Mouse (Mus musculus) megakaryocyte, embryonic 14.5 days (primary cell): ENCODE data around the gene Ntm. TPM values are rescaled to one million over a fixed set of nuclear protein-coding genes. Genes with fewer than 3 reads are reported as not detected.

Experiments used
- H3K27me3 ChIP-seq: replicated peaks from 2 replicates; pipeline ENCODE3; 2012; ENCODE audit warnings: inconsistent platforms
- H3K36me3 ChIP-seq: replicated peaks from 2 replicates; pipeline ENCODE3; 2012; ENCODE audit warnings: low read length, inconsistent platforms, mixed read lengths
- H3K4me1 ChIP-seq: 2 replicates; pipeline ENCODE4 v1.6.1; 2012; ENCODE audit warnings: inconsistent platforms
- H3K4me3 ChIP-seq: replicated peaks from 2 replicates; pipeline ENCODE3; 2012; ENCODE audit warnings: moderate library complexity, mild to moderate bottlenecking, inconsistent platforms
- H3K9me3 ChIP-seq: 2 replicates; pipeline ENCODE4 v1.6.1; 2012; ENCODE audit warnings: inconsistent platforms
- FLI1 ChIP-seq: IDR thresholded peaks from 2 replicates; pipeline ENCODE4 v1.6.1; 2012; ENCODE audit warnings: low read length, inconsistent platforms, mixed read lengths
- GATA1 ChIP-seq: IDR thresholded peaks from 3 replicates; pipeline ENCODE4 v1.6.1; 2012; ENCODE audit warnings: mixed read lengths, low read length, inconsistent platforms, borderline replicate concordance
- polyA plus RNA-seq: library from polyadenylated mRNA; stranded (reverse); fragments of >175 nt; gene quantifications from 2 replicates; pipeline ENCODE4 v1.2.3, GENCODE M21; 2012; ENCODE audit warnings: low replicate concordance; ENCODE audit not compliant: insufficient read depth

Gene Ntm
- polyA plus RNA-seq, 1 experiment: not detected

DNA sequence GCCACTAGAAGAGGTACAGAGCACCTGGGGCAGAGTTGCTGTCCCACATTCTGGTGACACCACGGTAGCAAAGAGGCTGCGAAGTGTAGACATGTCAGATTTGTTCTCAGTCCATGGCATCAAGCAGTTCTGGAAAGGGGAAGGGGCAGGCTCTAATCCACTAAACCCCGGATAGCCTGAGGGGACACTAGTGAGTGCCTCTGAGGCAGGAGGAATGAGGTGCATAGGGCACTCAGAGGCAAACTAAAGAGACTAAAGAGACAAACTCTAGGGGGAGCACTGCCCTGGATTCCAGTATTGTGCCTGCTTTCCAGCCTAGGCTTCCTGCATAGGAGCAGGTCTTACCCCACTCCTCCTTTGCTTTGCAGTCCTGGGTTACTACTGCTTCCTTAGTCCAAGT, 926.5 kb downstream of the Ntm start:
- Histone ChIP-seq H3K9me3 (no peaks in the 10 kb centered on the region), H3K27me3 (no peaks in the 10 kb centered on the region), H3K4me1 (no peaks in the 10 kb centered on the region), H3K36me3 (no peaks in the 10 kb centered on the region), H3K4me3 (no peak overlapping the region)
- TF ChIP-seq FLI1 (no peak), GATA1 (no peak)

GRCm38 (mm10) chr9:29036058-29036457, 926.9 kb downstream of the Ntm start:
- no peak for TF ChIP-seq FLI1
- no peak for TF ChIP-seq GATA1
- H3K4me1 ChIP-seq: no peaks in the 10 kb centered on the region
- H3K9me3 ChIP-seq: no peaks in the 10 kb centered on the region
- H3K27me3 ChIP-seq: no peaks in the 10 kb centered on the region
- H3K4me3 ChIP-seq: no peak overlapping the region
- H3K36me3 ChIP-seq: no peaks in the 10 kb centered on the region

DNA sequence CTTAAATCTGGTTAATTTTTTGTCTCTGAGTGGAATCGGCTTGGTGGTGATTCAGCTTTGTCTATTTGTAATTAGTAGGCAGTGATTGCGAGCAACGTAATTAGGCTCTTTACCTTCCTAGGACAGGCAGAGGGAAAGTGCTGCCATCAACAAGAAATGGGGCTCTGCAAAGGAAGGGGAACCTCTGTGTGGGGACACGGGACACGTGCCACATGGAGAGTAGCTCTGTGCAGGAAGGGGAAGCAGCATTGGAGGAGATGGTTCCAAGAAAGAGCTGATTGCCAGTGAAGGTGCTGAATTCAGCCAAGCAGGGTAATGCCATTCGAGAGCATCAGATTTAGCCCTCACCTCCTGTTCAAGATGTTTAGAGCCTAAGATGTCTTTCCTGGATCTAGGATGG, 936.5 kb downstream of the Ntm start:
- Histone ChIP-seq H3K27me3 (no peaks in the 10 kb centered on the region), H3K4me1 (no peaks in the 10 kb centered on the region), H3K9me3 (peaks cover 3% of the 10 kb centered on the region; the same call in 1 of the 2 replicates), H3K36me3 (no peaks in the 10 kb centered on the region), H3K4me3 (no peak overlapping the region)
- TF ChIP-seq GATA1: no peak
- TF ChIP-seq FLI1: no peak

GRCm38 (mm10) chr9:29025603-29026002, 937.3 kb downstream of the Ntm start:
- TF ChIP-seq FLI1: no peak
- no peak for TF ChIP-seq GATA1
- Histone ChIP-seq H3K9me3 (peaks cover 3% of the 10 kb centered on the region; the same call in 1 of the 2 replicates), H3K36me3 (no peaks in the 10 kb centered on the region), H3K4me1 (no peaks in the 10 kb centered on the region), H3K4me3 (no peak overlapping the region), H3K27me3 (no peaks in the 10 kb centered on the region)

GRCm38 (mm10) chr9:29025104-29025503, 937.8 kb downstream of the Ntm start:
- Histone ChIP-seq H3K36me3 (no peaks in the 10 kb centered on the region), H3K4me1 (no peaks in the 10 kb centered on the region), H3K9me3 (peaks cover 3% of the 10 kb centered on the region; the same call in 1 of the 2 replicates), H3K27me3 (no peaks in the 10 kb centered on the region), H3K4me3 (no peak overlapping the region)
- TF ChIP-seq FLI1: no peak
- TF ChIP-seq GATA1: no peak

DNA sequence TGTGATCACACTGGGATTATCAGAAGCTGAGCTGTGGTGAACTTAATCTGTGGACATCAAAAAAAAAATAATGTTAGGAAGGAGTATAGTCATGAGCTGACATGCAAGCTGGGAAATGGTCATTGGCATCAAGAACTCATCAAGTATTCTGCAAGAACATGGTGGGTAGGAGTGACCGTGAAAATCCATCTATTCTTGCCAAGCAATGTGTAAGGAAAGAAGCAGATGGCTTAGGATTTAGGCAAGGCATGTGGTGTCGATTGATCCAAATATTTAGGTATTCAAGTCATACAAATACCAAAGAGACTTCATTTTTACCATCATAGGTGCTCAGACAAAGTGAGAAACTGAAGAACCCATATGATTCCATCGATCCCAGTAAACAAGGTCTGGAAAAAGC, 946.1 kb downstream of the Ntm start:
- H3K4me3 ChIP-seq: no peak overlapping the region
- H3K4me1 ChIP-seq: no peaks in the 10 kb centered on the region
- no peaks in the 10 kb centered on the region for H3K27me3 ChIP-seq
- TF ChIP-seq GATA1: no peak
- no peak for TF ChIP-seq FLI1
- peaks cover 5% of the 10 kb centered on the region for H3K9me3 ChIP-seq
- no peaks in the 10 kb centered on the region for H3K36me3 ChIP-seq

DNA sequence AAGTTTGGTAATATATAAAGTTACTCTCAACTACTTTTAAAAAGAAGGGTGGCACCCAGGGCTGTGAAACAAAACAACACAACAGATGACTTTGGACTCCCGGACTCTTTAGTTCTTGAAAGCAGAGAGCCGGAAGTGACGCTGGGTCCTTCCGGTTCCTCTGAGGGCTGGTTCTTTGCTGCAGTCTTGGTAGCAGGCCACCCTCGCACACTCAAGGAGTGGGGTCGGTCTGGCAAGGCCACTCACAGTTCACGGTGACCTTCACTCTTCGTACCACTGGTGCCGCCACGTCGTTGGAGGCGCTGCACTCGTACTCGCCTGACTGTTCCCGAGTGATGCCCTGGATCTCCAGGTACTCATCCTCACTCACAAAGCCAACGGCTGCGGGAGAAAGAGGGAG, 949.1 kb downstream of the Ntm start:
- Histone ChIP-seq H3K4me1 (no peaks in the 10 kb centered on the region), H3K9me3 (peaks cover 5% of the 10 kb centered on the region), H3K36me3 (no peaks in the 10 kb centered on the region), H3K4me3 (peak overlapping the region; percentile 19), H3K27me3 (no peaks in the 10 kb centered on the region)
- no peak for TF ChIP-seq FLI1

DNA sequence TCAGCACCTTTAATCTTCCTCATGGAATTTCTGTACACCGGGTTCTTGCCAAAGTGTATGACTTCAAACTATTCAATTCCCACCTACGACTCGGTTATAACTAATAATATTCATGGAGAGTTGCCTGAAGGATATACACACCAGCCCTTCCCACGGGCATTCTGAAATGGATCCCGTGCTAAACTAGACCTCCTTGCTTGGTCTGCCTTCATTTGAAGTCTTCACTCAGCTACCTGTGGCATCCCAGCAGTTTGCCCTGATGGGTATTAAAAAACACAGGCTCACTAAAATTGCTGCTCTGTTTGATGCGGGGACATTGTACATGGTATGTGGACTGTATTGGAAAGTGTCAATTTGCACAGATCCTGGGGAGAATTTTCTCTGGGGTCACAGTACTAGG, 950.4 kb downstream of the Ntm start:
- H3K4me1 ChIP-seq: no peaks in the 10 kb centered on the region
- H3K4me3 ChIP-seq: no peak overlapping the region
- H3K36me3 ChIP-seq: no peaks in the 10 kb centered on the region
- peaks cover 9% of the 10 kb centered on the region for H3K9me3 ChIP-seq
- no peaks in the 10 kb centered on the region for H3K27me3 ChIP-seq
- TF ChIP-seq FLI1 (no peak), GATA1 (no peak)

DNA sequence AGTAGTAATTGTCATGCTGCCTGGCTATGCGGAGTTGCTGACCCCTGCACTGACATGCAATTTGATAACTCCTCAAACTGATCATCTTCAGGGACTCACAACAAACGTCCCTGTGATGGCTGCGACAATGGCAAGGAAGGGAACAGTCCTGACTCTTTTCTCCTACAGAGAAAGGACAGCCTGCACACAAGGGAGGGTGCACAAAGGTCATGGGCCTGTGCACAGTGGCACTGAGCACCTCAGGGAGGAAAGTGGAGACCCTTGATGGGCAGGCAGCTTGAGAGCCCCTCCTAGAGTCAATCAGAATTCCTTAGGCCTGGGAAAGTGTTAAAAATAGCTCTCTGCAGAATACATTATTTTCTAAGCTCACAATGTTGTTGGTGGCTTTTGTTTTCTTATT, 951.5 kb downstream of the Ntm start:
- TF ChIP-seq GATA1 (no peak), FLI1 (no peak)
- no peaks in the 10 kb centered on the region for H3K4me1 ChIP-seq
- no peaks in the 10 kb centered on the region for H3K36me3 ChIP-seq
- no peak overlapping the region for H3K4me3 ChIP-seq
- no peaks in the 10 kb centered on the region for H3K27me3 ChIP-seq
- peaks cover 9% of the 10 kb centered on the region for H3K9me3 ChIP-seq

DNA sequence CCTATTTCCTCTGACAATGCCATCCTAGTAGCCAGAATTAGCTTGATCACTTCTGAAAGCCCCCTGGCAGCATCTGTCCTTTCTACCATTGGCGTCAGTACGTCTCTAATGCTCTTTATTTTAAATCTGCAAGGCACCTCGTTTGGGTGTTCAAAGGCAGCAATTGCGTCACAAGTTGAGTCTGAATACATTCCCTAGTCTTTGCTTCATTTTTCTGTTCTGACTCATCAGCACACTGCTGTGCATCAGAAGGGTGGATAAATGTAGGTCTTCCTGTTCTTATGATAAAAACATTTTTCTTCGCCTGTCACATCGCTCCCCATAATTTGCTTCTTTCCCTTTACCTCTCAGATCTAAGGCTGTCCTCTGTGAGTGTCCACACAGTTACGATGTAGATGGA, 958.4 kb downstream of the Ntm start:
- TF ChIP-seq GATA1: no peak
- TF ChIP-seq FLI1: no peak
- Histone ChIP-seq H3K9me3 (peaks cover 16% of the 10 kb centered on the region; the same call in 1 of the 2 replicates), H3K36me3 (no peaks in the 10 kb centered on the region), H3K4me1 (no peaks in the 10 kb centered on the region), H3K27me3 (no peaks in the 10 kb centered on the region), H3K4me3 (no peak overlapping the region)

DNA sequence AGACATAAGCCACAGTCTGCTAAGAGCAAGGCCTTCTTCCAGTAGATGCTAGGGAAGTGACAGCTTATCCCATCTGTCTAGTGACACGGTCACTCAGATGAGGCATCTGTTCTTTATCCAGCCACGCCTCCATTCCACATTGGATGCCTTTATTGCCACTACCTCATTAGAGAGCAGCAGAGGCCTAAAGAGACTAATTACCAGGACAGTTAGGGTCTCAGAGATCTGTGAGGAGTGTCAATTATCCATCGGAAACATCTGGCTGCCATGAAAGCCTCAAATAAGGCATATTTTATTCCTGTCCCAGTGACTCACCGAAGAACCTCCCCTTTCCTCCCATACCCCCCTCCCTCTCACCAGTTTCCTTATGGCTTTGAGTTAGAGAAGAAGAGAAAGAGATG, 963.0 kb downstream of the Ntm start:
- Histone ChIP-seq H3K4me3 (peak overlapping the region; percentile 17), H3K9me3 (peaks cover 12% of the 10 kb centered on the region; the same call in 1 of the 2 replicates), H3K27me3 (no peaks in the 10 kb centered on the region), H3K36me3 (no peaks in the 10 kb centered on the region), H3K4me1 (no peaks in the 10 kb centered on the region)
- no peak for TF ChIP-seq GATA1
- TF ChIP-seq FLI1: no peak
